Mouse (Mus musculus) testis, adult 2 months (tissue): ENCODE data around the gene Gng12.

Experiments used
- CTCF ChIP-seq: fragments of 200-500 bp; IDR thresholded peaks from 2 replicates; pipeline ENCODE4 v1.5.1; 2012; ENCODE audit warnings: low read depth, mild to moderate bottlenecking, inconsistent platforms, low read length, moderate library complexity; ENCODE audit not compliant: control insufficient read depth, insufficient read depth, insufficient replicate concordance
- POLR2A ChIP-seq: fragments of 200-500 bp; IDR thresholded peaks from 2 replicates; pipeline ENCODE4 v1.6.1; 2012; ENCODE audit warnings: low read depth, mild to moderate bottlenecking, inconsistent platforms, low read length, moderate library complexity; ENCODE audit not compliant: control insufficient read depth

GRCm38 (mm10) chr6:67027438-67028142 is 131.4 kb downstream of the Gng12 start:
- no peak for TF ChIP-seq POLR2A
- no peak for TF ChIP-seq CTCF
